Mouse (Mus musculus) forebrain, embryonic 16.5 days (tissue): ENCODE data around the gene Tmeff2. TPM values are rescaled to one million over a fixed set of nuclear protein-coding genes. Genes with fewer than 3 reads are reported as not detected.

Experiments used
- ATAC-seq: fragments of 200-750 bp; cut with Nextera tagmentation; 2 replicates; pipeline ENCODE4 v1.8.0; 2017; ENCODE audit warnings: mild to moderate bottlenecking, moderate library complexity
- H3K27ac ChIP-seq: fragments of 300-500 bp; sonication (generic); 2 replicates; pipeline ENCODE4 v1.5.1; 2014; ENCODE audit warnings: low read length, control low read depth
- H3K27me3 ChIP-seq: fragments of 300-500 bp; sonication (generic); replicated peaks from 2 replicates; pipeline ENCODE4 v1.6.1; 2014; ENCODE audit warnings: low read length; ENCODE audit not compliant: control insufficient read depth, insufficient read depth
- H3K36me3 ChIP-seq: fragments of 300-500 bp; sonication (generic); 2 replicates; pipeline ENCODE4 v1.6.1; 2014; ENCODE audit not compliant: control insufficient read depth, insufficient read depth
- H3K4me1 ChIP-seq: fragments of 300-500 bp; sonication (generic); replicated peaks from 2 replicates; pipeline ENCODE4 v1.6.1; 2014; ENCODE audit warnings: low read length; ENCODE audit not compliant: control insufficient read depth, insufficient read depth
- H3K4me2 ChIP-seq: fragments of 300-500 bp; sonication (generic); 2 replicates; pipeline ENCODE4 v1.6.1; 2014; ENCODE audit warnings: mild to moderate bottlenecking, low read length, control low read depth
- H3K4me3 ChIP-seq: fragments of 300-500 bp; sonication (generic); replicated peaks from 2 replicates; pipeline ENCODE4 v1.5.1; 2014; ENCODE audit warnings: mild to moderate bottlenecking, low read length, control low read depth
- H3K9ac ChIP-seq: fragments of 300-500 bp; sonication (generic); replicated peaks from 2 replicates; pipeline ENCODE4 v1.6.1; 2014; ENCODE audit warnings: low read depth, low read length, control low read depth
- H3K9me3 ChIP-seq: fragments of 300-500 bp; sonication (generic); 2 replicates; pipeline ENCODE4 v1.6.1; 2016; ENCODE audit warnings: low read length; ENCODE audit not compliant: control insufficient read depth
- WGBS: fragments of 180-500 bp; shearing (Covaris S2); extraction: QIAGEN DNeasy Blood & Tissue Kit; methylation state at CpG from one replicate; pipeline ENCODE4 v1.1.7; 2014; 5-methylcytosine and 5-hydroxymethylcytosine counted together
- polyA plus RNA-seq: library from polyadenylated mRNA; unstranded; fragments of >200 nt; fragmentation: Nextera tagmentation; extraction: Ambion mirVana; gene quantifications from 2 replicates; pipeline ENCODE4 v1.2.1, GENCODE M21; 2015

The Tmeff2 gene
- polyA plus RNA-seq, 1 experiment from 2014 or later, result 46.5 TPM

DNA sequence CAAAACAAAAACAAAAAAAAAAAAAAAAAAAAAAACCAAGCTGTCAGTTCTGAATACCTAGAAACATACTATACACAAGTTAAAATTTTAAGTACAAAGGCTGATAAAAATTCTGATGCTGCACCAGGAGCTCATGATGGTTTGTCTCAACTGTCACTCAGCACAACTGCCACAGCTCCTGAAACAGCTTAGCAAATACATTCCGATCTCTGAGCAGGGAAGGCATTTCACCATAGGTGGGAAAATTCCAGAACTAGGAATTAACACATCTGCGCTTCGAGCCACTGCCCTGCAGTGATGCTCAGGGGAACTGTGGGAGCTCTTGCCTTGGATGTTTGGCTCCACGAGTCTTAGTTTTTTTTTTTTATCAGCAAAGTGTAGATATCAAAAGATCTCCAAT, 249.0 kb downstream of the Tmeff2 start:
- Histone ChIP-seq H3K4me2 (no peak overlapping the region), H3K27me3 (no peaks in the 10 kb centered on the region), H3K4me3 (no peak overlapping the region), H3K36me3 (no peaks in the 10 kb centered on the region), H3K9me3 (no peaks in the 10 kb centered on the region), H3K4me1 (no peaks in the 10 kb centered on the region; the same call in 1 of the 2 replicates), H3K27ac (no peak overlapping the region), H3K9ac (no peak overlapping the region)
- WGBS, result 60% methylated on average over 4 of the region's 4 CpGs
- no peak for ATAC-seq

DNA sequence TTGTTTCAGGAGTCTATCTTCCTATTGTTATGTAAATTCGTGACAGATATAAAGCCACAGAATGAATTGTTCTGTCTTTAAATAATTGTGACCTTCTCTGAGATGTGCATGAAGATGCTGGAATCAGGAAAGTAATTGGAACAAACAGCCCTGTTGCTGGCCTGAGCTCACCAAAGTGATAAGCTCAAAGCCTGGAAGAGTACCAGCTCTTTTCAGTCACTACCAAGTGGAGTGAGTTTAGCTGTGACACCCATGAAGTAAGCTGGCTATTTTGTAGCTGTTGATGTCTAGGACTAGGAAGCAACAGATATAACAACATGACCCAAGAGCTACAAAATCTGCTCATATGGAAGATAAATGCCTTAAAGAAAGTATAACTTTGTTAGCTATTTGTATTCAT, 249.4 kb downstream of the Tmeff2 start:
- Histone ChIP-seq H3K9ac (no peak overlapping the region), H3K4me2 (no peak overlapping the region), H3K4me1 (no peaks in the 10 kb centered on the region; the same call in 1 of the 2 replicates), H3K27ac (no peak overlapping the region), H3K9me3 (no peaks in the 10 kb centered on the region), H3K36me3 (no peaks in the 10 kb centered on the region), H3K4me3 (no peak overlapping the region), H3K27me3 (no peaks in the 10 kb centered on the region)
- WGBS, result 72% methylated on average over 1 of the region's 1 CpGs
- ATAC-seq, result no peak

DNA sequence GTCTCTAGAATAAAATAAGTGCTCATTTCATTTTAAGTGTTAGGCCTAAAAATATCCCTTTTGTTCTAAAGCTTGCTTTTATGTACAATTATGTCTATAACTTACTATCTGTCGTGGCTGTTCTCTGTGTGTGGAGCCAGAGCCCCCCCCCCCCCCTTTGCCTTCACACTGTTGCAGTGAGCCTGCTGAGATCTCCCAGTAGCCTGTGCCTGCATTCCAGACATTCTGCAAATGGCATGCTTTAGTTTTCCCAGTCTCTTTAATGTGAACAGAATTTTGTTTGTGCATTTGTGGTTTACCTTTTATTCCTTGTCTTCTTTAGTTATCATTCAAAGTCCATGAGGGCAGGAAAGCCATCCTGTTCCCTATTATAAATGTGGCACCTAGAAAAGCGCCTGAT, 251.6 kb downstream of the Tmeff2 start:
- Histone ChIP-seq H3K27ac (no peak overlapping the region), H3K4me1 (no peaks in the 10 kb centered on the region; the same call in 1 of the 2 replicates), H3K4me3 (no peak overlapping the region), H3K4me2 (no peak overlapping the region), H3K27me3 (no peaks in the 10 kb centered on the region), H3K9ac (no peak overlapping the region), H3K9me3 (no peaks in the 10 kb centered on the region), H3K36me3 (no peaks in the 10 kb centered on the region)
- 25% methylated on average over 2 of the region's 2 CpGs for WGBS
- no peak for ATAC-seq

DNA sequence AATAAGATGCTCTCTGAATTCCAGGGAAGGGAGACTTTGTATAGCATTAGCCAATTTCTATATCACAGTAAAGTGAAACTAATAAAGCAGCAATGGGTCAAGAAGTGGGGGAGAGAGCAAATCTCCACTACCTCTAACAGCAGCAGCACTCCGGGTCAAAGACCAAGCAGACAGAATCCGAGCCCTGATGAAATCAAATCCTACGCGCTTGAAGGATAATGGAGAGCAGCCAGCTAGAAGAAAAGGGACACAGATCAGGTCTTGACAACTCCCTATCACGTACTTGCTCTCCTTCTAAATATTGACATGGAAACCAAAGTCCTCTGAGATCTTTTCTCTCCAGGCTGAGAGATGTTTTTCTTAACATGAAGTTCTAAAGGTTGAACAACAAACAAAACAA, 252.4 kb downstream of the Tmeff2 start:
- Histone ChIP-seq H3K4me2 (no peak overlapping the region), H3K4me3 (no peak overlapping the region), H3K27ac (no peak overlapping the region), H3K9ac (no peak overlapping the region), H3K9me3 (no peaks in the 10 kb centered on the region), H3K36me3 (no peaks in the 10 kb centered on the region), H3K4me1 (no peaks in the 10 kb centered on the region; the same call in 1 of the 2 replicates), H3K27me3 (no peaks in the 10 kb centered on the region)
- ATAC-seq, result no peak
- WGBS, result 24% methylated on average over 5 of the region's 5 CpGs

DNA sequence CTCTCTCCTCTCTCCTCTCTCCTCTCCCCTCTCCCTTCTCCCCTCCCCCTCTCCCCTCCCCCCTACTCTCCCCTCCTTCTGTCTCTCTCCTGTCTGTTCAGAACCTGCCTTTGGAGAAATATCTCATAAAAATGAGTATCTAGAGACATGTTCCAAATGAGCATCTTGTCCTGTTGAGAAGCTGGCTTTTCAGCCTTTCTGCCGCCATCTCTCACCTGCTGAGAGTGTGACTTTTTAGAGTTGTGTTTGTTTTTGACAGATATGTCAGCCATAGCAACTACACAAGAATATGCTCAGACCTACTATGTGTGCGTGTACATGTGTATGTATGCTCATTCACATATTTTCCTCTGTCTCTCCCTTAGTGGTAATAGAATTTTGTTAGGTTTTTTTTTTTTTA, 283.8 kb downstream of the Tmeff2 start:
- H3K9me3 ChIP-seq, result no peaks in the 10 kb centered on the region
- H3K27me3 ChIP-seq, result no peaks in the 10 kb centered on the region
- whole genome bisulfite sequencing, result 83% methylated on average over 2 of the region's 2 CpGs
- no peak overlapping the region for H3K4me2 ChIP-seq
- H3K27ac ChIP-seq, result no peak overlapping the region
- no peaks in the 10 kb centered on the region for H3K36me3 ChIP-seq
- no peak for ATAC-seq
- no peaks in the 10 kb centered on the region for H3K4me1 ChIP-seq
- no peak overlapping the region for H3K4me3 ChIP-seq
- H3K9ac ChIP-seq, result no peak overlapping the region

DNA sequence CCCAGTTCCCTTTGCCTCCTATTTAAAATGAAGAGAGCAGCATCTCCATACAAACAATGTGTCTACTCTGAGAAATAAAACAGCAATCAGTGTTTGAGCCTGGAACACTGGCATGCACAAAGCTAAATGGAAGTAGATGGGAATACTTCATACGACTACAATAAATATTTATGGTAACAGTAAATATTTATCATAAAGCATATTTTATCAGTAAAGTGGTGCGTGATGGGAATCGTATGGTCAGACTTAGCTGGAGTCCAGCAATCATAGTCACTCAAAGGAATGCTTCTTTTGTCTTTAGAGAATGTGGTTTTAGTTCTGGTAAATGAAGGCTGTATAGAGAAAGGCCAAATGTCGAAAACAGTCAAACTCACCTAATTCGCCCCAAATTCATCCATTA, 288.6 kb downstream of the Tmeff2 start:
- Histone ChIP-seq H3K27ac (no peak overlapping the region), H3K4me2 (no peak overlapping the region), H3K36me3 (no peaks in the 10 kb centered on the region), H3K9ac (no peak overlapping the region), H3K9me3 (no peaks in the 10 kb centered on the region), H3K4me1 (peaks cover 6% of the 10 kb centered on the region; the same call in 1 of the 2 replicates), H3K27me3 (no peaks in the 10 kb centered on the region), H3K4me3 (no peak overlapping the region)
- ATAC-seq, result no peak
- 92% methylated on average over 5 of the region's 5 CpGs for whole genome bisulfite sequencing

DNA sequence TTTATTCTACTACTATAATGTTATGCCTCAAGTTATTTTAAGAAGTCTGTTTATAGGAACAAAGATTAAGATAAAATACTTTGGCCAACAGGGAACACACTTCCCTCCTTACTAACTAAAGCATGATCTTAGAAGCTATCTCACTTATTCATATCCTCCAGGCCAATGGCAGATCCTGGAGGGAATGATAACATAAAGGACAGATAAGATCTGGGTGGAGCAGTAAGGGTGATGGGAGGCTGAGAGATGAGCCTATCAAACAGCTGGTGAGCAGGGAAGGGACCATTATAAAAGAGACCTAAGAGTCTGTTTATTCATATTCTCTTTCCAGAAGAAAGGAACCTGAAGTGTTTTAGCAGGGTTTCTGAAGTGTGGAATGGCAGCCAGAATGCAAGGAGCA, 290.8 kb downstream of the Tmeff2 start:
- no peak overlapping the region for H3K27ac ChIP-seq
- ATAC-seq, result no peak
- H3K9me3 ChIP-seq, result no peaks in the 10 kb centered on the region
- peaks cover 6% of the 10 kb centered on the region; the same call in 1 of the 2 replicates for H3K4me1 ChIP-seq
- H3K4me2 ChIP-seq, result no peak overlapping the region
- H3K36me3 ChIP-seq, result no peaks in the 10 kb centered on the region
- H3K9ac ChIP-seq, result no peak overlapping the region
- H3K4me3 ChIP-seq, result no peak overlapping the region
- no peaks in the 10 kb centered on the region for H3K27me3 ChIP-seq

DNA sequence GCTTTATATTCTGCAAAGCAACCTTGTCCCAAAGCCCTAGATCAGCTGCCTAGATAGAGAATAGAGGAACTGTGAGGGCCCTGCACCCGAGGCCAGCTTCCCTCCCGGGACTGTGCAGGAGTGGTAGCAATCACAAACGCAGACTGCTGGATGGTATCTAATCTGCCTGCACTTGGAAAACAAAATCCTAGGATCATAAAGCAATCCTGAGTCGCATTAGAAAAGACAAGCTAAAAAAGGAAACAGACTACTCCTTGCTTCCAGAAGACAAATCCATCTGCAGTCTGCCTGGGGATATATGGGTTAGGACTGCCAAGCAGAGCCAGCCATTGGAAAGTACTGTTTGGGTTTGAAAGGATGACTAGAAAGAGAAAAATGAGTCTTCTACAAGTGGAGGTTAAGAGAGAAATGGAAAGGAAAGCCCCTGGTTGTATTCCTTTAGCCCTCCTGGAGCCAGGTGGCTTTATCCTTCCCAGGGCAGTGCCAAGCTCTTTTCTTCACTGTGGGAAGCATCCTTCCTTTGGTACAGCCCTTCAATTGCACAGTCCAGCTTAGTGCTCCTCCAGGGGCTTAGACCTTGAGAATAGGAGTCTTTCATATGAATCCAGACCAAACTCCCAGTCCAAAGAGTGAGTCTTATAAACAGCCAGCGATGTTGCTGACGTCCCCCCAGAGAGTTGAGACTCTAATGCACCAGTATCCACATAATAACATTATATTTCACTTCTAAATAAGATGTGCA, 291.6 kb downstream of the Tmeff2 start:
- H3K27me3 ChIP-seq, result no peaks in the 10 kb centered on the region
- H3K36me3 ChIP-seq, result no peaks in the 10 kb centered on the region
- WGBS, result 60% methylated on average over 6 of the region's 6 CpGs
- peaks cover 6% of the 10 kb centered on the region; the same call in 1 of the 2 replicates for H3K4me1 ChIP-seq
- no peak overlapping the region for H3K4me3 ChIP-seq
- H3K9me3 ChIP-seq, result no peaks in the 10 kb centered on the region
- no peak overlapping the region for H3K27ac ChIP-seq
- no peak overlapping the region for H3K9ac ChIP-seq
- no peak overlapping the region for H3K4me2 ChIP-seq
- ATAC-seq, result no peak

DNA sequence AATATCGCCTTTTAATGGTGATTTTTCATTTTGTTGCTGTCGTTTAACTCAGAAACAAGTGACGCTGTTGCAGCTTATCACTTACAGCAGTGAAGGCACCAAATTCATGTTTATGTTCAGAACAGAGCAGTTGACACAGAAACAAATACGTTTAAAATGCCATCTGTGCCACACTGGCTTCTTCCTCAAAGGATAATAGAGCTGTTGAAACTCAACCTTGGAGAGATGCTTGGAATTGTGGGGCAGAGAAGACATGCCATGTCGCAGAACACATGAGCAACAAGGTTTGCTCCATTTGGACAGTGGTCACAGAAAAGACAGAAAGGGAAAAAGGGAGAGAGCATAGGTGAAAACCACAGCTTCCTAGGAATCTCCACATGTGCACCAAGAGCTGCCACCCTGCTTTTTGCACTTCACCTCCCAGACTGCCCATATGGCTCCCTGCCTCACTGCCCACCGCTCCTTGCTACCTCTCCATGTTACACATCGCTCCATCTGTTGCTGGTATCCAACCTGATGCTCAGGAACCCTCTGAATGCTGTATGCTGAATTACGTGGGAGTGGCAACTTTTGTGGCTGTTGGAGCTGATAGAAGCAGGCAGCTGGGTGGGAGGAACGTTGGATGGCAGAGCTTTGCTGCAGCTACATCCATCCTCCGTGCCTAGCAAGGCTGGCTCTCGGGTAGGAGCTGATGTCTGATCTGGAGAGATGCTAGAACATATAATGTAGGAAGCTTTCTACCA, 298.8 kb downstream of the Tmeff2 start:
- Histone ChIP-seq H3K36me3 (no peaks in the 10 kb centered on the region), H3K4me2 (no peak overlapping the region), H3K27me3 (no peaks in the 10 kb centered on the region), H3K9me3 (no peaks in the 10 kb centered on the region), H3K4me3 (no peak overlapping the region), H3K9ac (no peak overlapping the region), H3K4me1 (peaks cover 5% of the 10 kb centered on the region; the same call in 1 of the 2 replicates), H3K27ac (no peak overlapping the region)
- 50% methylated on average over 11 of the region's 11 CpGs for WGBS
- peak; percentile 69 for ATAC-seq
